Mouse (Mus musculus) thymus, adult 2 months (tissue): ENCODE data around the gene Creld2.

ENCODE experiments used
- CTCF ChIP-seq: fragments of 200-500 bp; IDR thresholded peaks from 2 replicates; pipeline ENCODE4 v1.5.1; 2012; ENCODE audit warnings: mild to moderate bottlenecking, control low read depth, low read length, moderate library complexity, borderline replicate concordance; ENCODE audit not compliant: control insufficient read depth, poor library complexity, insufficient read depth; ENCODE audit errors: extremely low read depth
- POLR2A ChIP-seq: fragments of 200-500 bp; IDR thresholded peaks from 2 replicates; pipeline ENCODE4 v1.6.1; 2012; ENCODE audit warnings: mild to moderate bottlenecking, low read length, control low read depth, moderate library complexity; ENCODE audit not compliant: control insufficient read depth, poor library complexity, insufficient read depth; ENCODE audit errors: extremely low read depth

DNA sequence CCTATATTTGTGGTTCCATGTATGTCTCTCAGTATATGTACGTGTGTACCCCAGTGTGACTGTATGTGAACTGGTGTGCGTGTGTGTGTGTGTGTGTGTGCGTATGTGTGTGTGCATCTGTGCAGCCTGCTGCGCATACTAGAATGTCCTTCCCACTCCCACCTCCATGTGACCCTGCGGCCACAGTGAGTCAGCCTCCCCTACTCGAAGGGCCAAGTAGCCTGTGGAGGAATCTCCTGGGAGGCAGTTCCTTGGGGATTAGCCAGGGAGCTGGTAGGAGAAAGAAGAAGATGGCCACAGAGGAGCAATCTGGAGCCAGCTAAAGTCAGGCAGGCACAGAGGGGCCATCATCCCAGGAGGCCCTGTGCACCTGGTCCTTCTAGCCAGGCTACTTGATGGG is 55.0 kb downstream of the Creld2 start:
- no peak for TF ChIP-seq CTCF
- no peak for TF ChIP-seq POLR2A
